Comparison of ENCODE assay signal across 9 mouse cellular contexts in the genomic region with DNA sequence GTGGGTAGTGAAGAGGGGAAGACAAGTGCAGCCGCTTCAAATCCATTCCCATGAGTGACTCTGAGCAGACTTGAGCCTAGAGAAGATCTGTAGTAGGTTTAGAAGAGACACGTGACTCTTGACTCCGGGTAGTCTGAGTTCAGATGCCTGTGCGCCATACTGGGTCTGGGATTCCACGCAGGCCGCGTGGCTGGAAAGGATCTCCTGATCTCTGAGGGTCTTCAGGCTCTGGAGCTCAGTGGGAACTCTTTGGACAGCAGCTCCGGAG. TPM values are rescaled to one million over a fixed set of nuclear protein-coding genes. Genes with fewer than 3 reads are reported as not detected.
A peak's percentile ranks its signal among the peaks of the same experiment; 100 is the strongest.
DNase-seq lines count a peak whose midpoint lies in the region; ATAC-seq lines count a peak whose summit lies in the region.
"Had no signal": no experiment of that assay in that cellular context is flagged by ENCODE, and none has a peak within 500 bp of the region (broad histone marks: within the 10 kb centered on the region; RNA-seq: fewer than 3 reads in every experiment).

No protein-coding gene starts in this region.

- peak overlapping the region; percentile 78 for H3K9ac ChIP-seq in heart, embryonic 13.5 days
- H3K9ac ChIP-seq in hindbrain, embryonic 16.5 days (ENCODE audit: low read depth, low read length) = peak overlapping the region; percentile 73
- H3K9ac ChIP-seq in midbrain, embryonic 14.5 days (replicated peaks; ENCODE audit: low read length) = peak overlapping the region; percentile 59

- H3K4me2 ChIP-seq in heart, embryonic 13.5 days = peak overlapping the region; percentile 97
- peak overlapping the region; percentile 96 for H3K4me2 ChIP-seq in hindbrain, embryonic 16.5 days (ENCODE audit: low read length)
- H3K4me2 ChIP-seq in midbrain, embryonic 14.5 days (ENCODE audit: low read length) = peak overlapping the region; percentile 93

- no peaks in the 10 kb centered on the region for H3K9me3 ChIP-seq in heart, embryonic 13.5 days
- H3K9me3 ChIP-seq in hindbrain, embryonic 16.5 days (ENCODE audit: control insufficient read depth, low read length) = no peaks in the 10 kb centered on the region
- no peaks in the 10 kb centered on the region for H3K9me3 ChIP-seq in midbrain, embryonic 14.5 days (ENCODE audit: control insufficient read depth, low read length)

- no peak overlapping the region for H3K27ac ChIP-seq in heart, embryonic 13.5 days (replicated peaks)
- H3K27ac ChIP-seq in hindbrain, embryonic 16.5 days (ENCODE audit: low read depth, low read length) = no peak overlapping the region
- H3K27ac ChIP-seq in midbrain, embryonic 14.5 days (replicated peaks; ENCODE audit: low read depth, low read length) = no peak overlapping the region

- no peaks in the 10 kb centered on the region for H3K36me3 ChIP-seq in heart, embryonic 13.5 days
- no peaks in the 10 kb centered on the region for H3K36me3 ChIP-seq in hindbrain, embryonic 16.5 days (ENCODE audit: control insufficient read depth, insufficient read depth, low read length)
- no peaks in the 10 kb centered on the region for H3K36me3 ChIP-seq in midbrain, embryonic 14.5 days (ENCODE audit: control insufficient read depth, insufficient read depth, low read length)

- H3K4me1 ChIP-seq in heart, embryonic 13.5 days = peaks cover 52% of the 10 kb centered on the region
- peaks cover 16% of the 10 kb centered on the region for H3K4me1 ChIP-seq in hindbrain, embryonic 16.5 days (ENCODE audit: control insufficient read depth, insufficient read depth, low read depth, low read length)
- peaks cover 13% of the 10 kb centered on the region for H3K4me1 ChIP-seq in midbrain, embryonic 14.5 days (ENCODE audit: control insufficient read depth, insufficient read depth, low read length)

- peak overlapping the region; percentile 60 for H3K4me3 ChIP-seq in heart, embryonic 13.5 days
- peak overlapping the region; percentile 64 for H3K4me3 ChIP-seq in hindbrain, embryonic 16.5 days (ENCODE audit: low read length)
- H3K4me3 ChIP-seq in midbrain, embryonic 14.5 days (replicated peaks; ENCODE audit: low read depth, low read length) = peak overlapping the region; percentile 48

- ATAC-seq in heart, embryonic 13.5 days (ENCODE audit: extremely low read depth, insufficient number of reproducible peaks, low FRiP score, low TSS enrichment) = peak; percentile 57; the same call in 1 of the 2 replicates
- ATAC-seq in hindbrain, embryonic 16.5 days = peak; percentile 9; the same call in 1 of the 2 replicates
- ATAC-seq in midbrain, embryonic 14.5 days (ENCODE audit: low FRiP score, low TSS enrichment) = 0 out of 2 replicates have a peak, but pooled peaks have one; percentile 5

- 6% methylated on average over 8 of the region's 8 CpGs for WGBS in heart, embryonic 13.5 days
- 6% methylated on average over 8 of the region's 8 CpGs for WGBS in hindbrain, embryonic 16.5 days
- 5% methylated on average over 8 of the region's 8 CpGs for WGBS in midbrain, embryonic 14.5 days

- H3K27me3 ChIP-seq in heart, embryonic 13.5 days (replicated peaks) = peaks cover 35% of the 10 kb centered on the region
- H3K27me3 ChIP-seq in hindbrain, embryonic 16.5 days (replicated peaks; ENCODE audit: control insufficient read depth, insufficient read depth, low read length) = no peaks in the 10 kb centered on the region
- no peaks in the 10 kb centered on the region for H3K27me3 ChIP-seq in midbrain, embryonic 14.5 days (ENCODE audit: control insufficient read depth, insufficient read depth, low read length)

- DNase-seq in heart, adult 18-20 months = no peak
- peak; percentile 63 for DNase-seq in brain, adult 2 months (ENCODE audit: low read depth, low spot score)
- no peak for DNase-seq in midbrain, embryonic 14.5 days
- DNase-seq in spleen, postnatal 36 days (ENCODE audit: low spot score in 2 of 2) = no peak
- DNase-seq in cerebellum, adult 8-10 months = no peak
- no peak for DNase-seq in urinary bladder, postnatal 4 days (ENCODE audit: low spot score in 2 of 2)
- DNase-seq: spleen, adult 18-20 months had no signal

RNA-seq across cellular contexts. Expression of a gene that starts 53.5 kb away (rescaled TPM):
- polyA plus RNA-seq in heart, embryonic 13.5 days (2015; fragmentation: Nextera tagmentation; extraction: Ambion mirVana) = 5.7 and 5.9 TPM in 2 replicates
- total RNA-seq in heart, adult 18-20 months (2021) = 10 to 100 TPM; 20.5 to 24.5 TPM
- polyA plus RNA-seq in hindbrain, embryonic 16.5 days (2015; fragmentation: Nextera tagmentation; extraction: Ambion mirVana) = 7.2 and 8.6 TPM in 2 replicates
- 10.5 and 11.2 TPM in 2 replicates for polyA plus RNA-seq in midbrain, embryonic 14.5 days (2014; fragmentation: Nextera tagmentation; extraction: Ambion mirVana)

Comparison
In these comparisons a context has a peak if more than half of its experiments do, and no peak if none do; other contexts are left out.
1. ATAC-seq: peak in every context shown above with its lines; median percentile 57 in heart, embryonic 13.5 days; 9 in hindbrain, embryonic 16.5 days; 5 in midbrain, embryonic 14.5 days.